Mouse (Mus musculus) megakaryocyte, embryonic 14.5 days (primary cell): Measurements from ENCODE around the gene Ece2.

Source experiments
- FLI1 ChIP-seq: IDR thresholded peaks from 2 replicates; pipeline ENCODE4 v1.6.1; 2012; ENCODE audit warnings: low read length, inconsistent platforms, mixed read lengths
- GATA1 ChIP-seq: IDR thresholded peaks from 3 replicates; pipeline ENCODE4 v1.6.1; 2012; ENCODE audit warnings: mixed read lengths, low read length, inconsistent platforms, borderline replicate concordance

- TF ChIP-seq GATA1 = no peak
- no peak for TF ChIP-seq FLI1
These were observed 7.5 kb upstream of the Ece2 start for GRCm38 (mm10) chr16:20621991-20622685.
